Mouse (Mus musculus): ENCODE measurements around the gene Clec3b. TPM values are rescaled to one million over a fixed set of nuclear protein-coding genes. Genes with fewer than 3 reads are reported as not detected.

Clec3b gene
- total RNA-seq, 2 experiments from 2014 or later: 3.6 to 3.7 TPM

DNA sequence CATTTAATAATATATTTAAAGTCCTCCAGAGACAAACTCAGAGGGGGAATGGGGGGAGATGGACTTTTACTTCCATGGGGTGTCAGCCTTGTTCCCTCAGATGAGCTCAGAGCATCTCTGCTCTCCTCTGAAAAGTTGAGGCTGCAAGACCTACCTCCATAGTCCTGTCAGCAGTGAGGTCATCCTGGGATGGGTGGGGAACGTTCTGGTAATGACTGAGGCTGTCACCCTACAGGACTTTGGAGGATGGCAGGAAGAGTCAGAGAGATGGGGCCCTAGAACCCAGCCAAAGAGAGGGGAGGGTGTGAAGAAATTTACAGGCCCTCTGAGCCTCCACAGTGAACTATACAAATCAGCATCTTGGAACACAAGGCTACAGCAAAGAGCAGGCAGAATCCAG is 815 bp downstream of the Clec3b start:
- no peak for DNase-seq (ENCODE audit: low spot score in 2 of 2)
- intact Hi-C loops (cut with DNase I): no loop called here

DNA sequence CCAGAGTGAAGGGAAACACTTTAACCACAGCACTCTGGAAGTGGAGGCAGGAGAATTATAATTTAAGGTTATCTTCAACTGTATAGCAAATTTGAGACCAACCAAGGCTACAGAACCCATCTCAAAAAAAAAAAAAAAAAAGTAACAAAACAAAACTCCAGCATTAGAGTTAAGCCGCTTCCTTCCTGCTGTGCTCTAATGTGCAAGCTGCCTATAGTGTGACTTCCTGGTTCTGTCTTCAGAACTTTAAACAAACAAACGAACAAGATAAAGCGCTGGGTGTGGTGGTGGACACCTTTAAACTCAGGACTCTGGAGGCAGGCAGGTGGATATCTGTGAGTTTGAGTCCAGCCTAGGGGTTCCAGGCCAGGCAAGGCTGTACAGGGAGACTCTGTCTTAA is 1.3 kb downstream of the Clec3b start:
- DNase-seq (ENCODE audit: low spot score in 2 of 2): no peak
- intact Hi-C loops (cut with DNase I): no loop called here

GRCm38 (mm10) chr9:123153121-123153520 is 2.4 kb downstream of the Clec3b start:
- intact Hi-C loops (cut with DNase I): no loop called here
- DNase-seq (ENCODE audit: low spot score in 2 of 2): no peak

DNA sequence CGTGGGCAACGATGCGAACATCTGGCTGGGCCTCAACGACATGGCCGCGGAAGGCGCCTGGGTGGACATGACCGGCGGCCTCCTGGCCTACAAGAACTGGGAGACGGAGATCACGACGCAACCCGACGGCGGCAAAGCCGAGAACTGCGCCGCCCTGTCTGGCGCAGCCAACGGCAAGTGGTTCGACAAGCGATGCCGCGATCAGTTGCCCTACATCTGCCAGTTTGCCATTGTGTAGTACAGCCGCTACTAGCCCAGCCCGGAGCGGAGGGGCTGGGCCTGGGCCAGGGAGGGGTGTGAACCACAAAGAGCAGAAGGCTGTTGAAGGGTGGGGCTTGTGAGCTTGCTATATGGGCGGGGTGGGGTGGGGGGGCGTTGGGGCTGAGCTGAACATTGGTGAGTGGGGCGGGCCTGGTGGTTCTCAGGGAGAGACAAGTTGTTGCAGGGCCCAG is 6.2 kb downstream of the Clec3b start:
- DNase-seq (ENCODE audit: low spot score in 2 of 2): no peak
- intact Hi-C loops (cut with DNase I): loop anchor here (5.0 kb wide), 1 partner anchor 370 kb away; the partner anchor contains the start of gene Sacm1l

DNA sequence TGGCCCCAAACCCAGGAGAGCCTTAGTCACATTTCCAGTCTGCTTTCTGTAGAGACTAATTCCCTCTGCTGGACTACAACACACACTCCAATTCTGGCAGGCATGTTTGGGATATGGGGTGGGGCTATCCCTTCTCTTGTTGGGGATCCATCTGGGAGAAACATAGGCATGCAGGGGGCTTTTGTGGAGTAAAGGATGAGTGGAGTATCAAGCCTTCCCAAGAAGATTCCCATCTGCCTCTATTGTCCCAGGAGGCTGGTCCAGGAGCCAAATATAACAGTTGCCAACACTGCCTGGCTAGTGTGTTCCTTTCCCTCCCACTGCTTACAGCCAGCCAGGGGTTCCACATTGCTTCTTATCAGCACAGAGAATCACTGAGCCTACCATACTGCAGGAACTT is 7.0 kb downstream of the Clec3b start:
- intact Hi-C loops (cut with DNase I): loop anchor here (2.0 to 5.0 kb wide), 2 partner anchors 283 to 370 kb away; partner anchors contain the start of gene Sacm1l
- no peak for DNase-seq (ENCODE audit: low spot score in 2 of 2)

DNA sequence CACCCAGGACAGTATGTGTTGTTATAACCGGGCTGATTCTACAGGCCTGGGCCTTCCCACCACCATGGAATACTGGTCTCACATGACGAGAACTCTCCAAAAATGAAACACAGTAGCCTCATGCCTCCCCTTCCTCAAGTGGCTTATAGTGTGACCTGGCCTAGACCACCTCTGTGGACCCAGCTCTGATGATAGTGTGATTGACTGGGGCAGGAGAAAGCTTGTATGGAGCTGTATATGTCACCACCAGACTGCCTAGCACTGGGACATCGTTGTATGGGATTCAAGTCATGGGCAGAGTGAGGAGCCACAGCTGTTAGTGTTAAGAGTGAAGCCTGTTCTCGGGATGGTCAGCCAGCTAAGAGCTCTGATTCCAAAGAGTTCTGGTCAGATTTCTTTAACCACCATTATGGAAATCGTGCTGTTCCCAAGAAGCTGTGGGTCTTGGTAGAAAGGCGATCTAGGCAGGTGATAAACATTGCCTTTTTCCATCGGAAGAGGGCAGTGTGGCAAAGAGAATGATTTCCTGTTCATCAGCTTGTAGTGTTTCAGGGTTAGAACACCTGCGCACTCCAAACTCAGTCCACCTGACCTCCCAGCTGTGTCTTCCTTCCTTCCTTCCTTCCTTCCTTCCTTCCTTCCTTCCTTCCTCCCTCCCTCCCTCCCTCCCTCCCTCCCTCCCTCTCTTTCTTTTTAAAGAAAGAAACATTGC is 7.5 kb downstream of the Clec3b start:
- intact Hi-C loops (cut with DNase I): loop anchor here (2.0 to 5.0 kb wide), 2 partner anchors 283 to 369 kb away; partner anchors contain the start of gene Sacm1l

GRCm38 (mm10) chr9:123159330-123159729 is 8.6 kb downstream of the Clec3b start:
- intact Hi-C loops (cut with DNase I): loop anchor here (1.0 to 5.0 kb wide), 3 partner anchors 94 to 368 kb away; partner anchors contain the start of gene Sacm1l
- peak; percentile 71 to 89 for DNase-seq (ENCODE audit: low spot score in 2 of 2)

More for the DNA sequence above, 7.5 kb downstream of the Clec3b start:
- peak; percentile 38 to 58 for DNase-seq (ENCODE audit: low spot score in 2 of 2)

- DNase-seq (ENCODE audit: low spot score in 2 of 2): no peak
- intact Hi-C loops (cut with DNase I): loop anchor here (10.0 kb wide), 1 partner anchor 203 kb away; the partner anchor contains the start of gene Lars2
These were observed 11.0 kb downstream of the Clec3b start for GRCm38 (mm10) chr9:123161792-123162191.

- intact Hi-C loops (cut with DNase I): loop anchor here (10.0 kb wide), 1 partner anchor 202 kb away; the partner anchor contains the start of gene Lars2
- DNase-seq (ENCODE audit: low spot score in 2 of 2): no peak
These were observed 12.4 kb downstream of the Clec3b start for GRCm38 (mm10) chr9:123162985-123163694.

DNA sequence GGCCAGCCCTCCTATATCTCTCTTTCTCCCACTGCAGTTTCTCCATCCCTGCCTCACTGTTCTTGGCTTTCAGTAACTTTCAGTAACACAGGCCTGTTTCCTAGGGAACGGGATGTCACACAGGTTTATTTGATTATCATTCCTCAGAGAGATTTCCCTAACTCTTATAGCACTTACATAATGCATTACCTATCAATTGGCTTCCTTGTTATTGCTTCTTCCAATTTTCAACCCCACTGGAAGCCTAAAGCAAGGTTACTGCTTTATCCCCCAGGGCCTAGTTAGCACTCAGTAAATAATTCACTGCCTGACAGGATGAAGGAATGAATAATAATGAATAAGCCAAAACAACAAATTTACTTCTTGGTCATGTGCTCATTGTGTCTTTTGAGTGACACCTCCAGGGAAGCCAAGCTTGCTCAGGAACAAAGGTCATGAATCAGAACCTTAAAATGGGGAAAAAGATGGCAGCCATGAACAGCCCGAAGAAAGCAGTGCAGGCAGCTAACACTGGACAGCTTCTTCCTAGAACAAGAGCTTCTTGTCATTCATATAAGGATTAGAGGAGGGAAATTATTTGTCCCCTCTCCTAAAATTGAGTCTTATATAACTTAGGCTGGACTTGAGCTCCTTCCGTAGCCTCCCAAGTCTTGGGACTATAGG is 15.2 kb downstream of the Clec3b start:
- no peak for DNase-seq (ENCODE audit: low spot score in 2 of 2)
- intact Hi-C loops (cut with DNase I): loop anchor here (10.0 kb wide), 1 partner anchor 199 kb away; the partner anchor contains the start of gene Lars2

GRCm38 (mm10) chr9:123173760-123174159 is 23.0 kb downstream of the Clec3b start:
- DNase-seq (ENCODE audit: low spot score in 2 of 2): no peak

DNA sequence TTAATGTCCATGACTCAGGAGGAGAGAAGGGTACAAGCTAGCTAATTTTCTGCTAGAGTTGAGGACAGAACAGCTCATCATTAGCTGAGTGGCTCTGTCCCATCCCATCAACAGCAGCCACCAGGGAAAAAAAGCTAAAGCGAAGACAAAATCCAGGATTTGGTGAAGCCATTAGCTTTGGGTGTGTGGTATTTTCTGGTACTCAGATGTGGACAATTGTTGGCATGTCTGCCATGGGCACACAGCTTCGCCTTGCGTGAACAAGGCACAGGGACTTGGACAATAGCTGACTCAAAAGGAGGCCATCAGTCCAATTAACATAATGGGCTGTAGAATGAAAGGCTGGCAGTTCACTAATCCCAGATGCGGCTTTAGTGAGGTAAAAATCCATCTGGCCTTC is 23.6 kb downstream of the Clec3b start:
- no peak for DNase-seq (ENCODE audit: low spot score in 2 of 2)
- intact Hi-C loops (cut with DNase I): no loop called here

More at GRCm38 (mm10) chr9:123173760-123174159, 23.0 kb downstream of the Clec3b start:
- intact Hi-C loops (cut with DNase I): no loop called here

GRCm38 (mm10) chr9:123177380-123178048 is 26.8 kb downstream of the Clec3b start:
- intact Hi-C loops (cut with DNase I): no loop called here
- DNase-seq (ENCODE audit: low spot score in 2 of 2): no peak

DNA sequence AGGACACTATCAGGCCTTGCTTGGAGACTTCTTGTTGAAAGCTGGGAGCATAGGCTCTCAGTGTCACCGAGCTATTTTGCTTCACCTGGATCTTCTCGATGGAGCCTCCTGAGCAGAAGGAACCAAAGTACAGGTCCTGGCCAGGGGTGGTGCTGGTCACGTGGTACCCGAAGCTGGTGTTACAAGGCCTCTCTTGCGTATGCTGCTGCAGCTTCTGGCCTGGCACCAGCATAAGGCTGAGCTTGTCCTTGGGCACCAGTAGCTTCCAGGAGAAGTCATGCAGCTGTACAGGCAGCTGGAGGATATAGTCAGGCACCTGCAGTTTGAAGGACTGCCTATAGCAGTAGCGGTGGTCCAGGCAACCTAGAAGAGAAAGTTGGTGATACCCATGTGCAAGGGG is 29.3 kb downstream of the Clec3b start:
- DNase-seq (ENCODE audit: low spot score in 2 of 2): no peak
- intact Hi-C loops (cut with DNase I): no loop called here

- intact Hi-C loops (cut with DNase I): no loop called here
- no peak for DNase-seq (ENCODE audit: low spot score in 2 of 2)
These were observed 32.5 kb downstream of the Clec3b start for GRCm38 (mm10) chr9:123183226-123183625.

- intact Hi-C loops (cut with DNase I): no loop called here
- DNase-seq (ENCODE audit: low spot score in 2 of 2): no peak
These were observed 34.8 kb downstream of the Clec3b start for GRCm38 (mm10) chr9:123185546-123185945.

DNA sequence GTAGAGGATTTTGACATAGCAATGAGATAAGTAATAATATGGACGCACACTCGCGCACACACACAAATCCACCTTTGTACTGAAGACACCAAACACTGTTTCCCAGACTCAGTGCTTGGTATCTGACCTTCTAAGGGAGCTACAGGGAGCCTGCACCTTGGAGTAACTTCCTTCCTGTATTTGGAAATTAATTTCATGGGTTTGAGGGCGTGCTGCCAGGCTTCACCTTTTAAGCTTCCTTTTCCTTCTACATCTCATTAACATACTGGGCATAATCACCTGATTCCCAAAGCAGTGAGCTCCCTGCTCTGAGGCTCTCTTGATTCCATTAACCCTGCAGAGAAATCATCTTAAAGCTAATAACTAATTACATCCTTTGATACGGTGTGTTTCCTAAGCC is 35.4 kb downstream of the Clec3b start:
- intact Hi-C loops (cut with DNase I): no loop called here
- DNase-seq (ENCODE audit: low spot score in 2 of 2): no peak

GRCm38 (mm10) chr9:123187589-123187988 is 36.8 kb downstream of the Clec3b start:
- DNase-seq (ENCODE audit: low spot score in 2 of 2): no peak
- intact Hi-C loops (cut with DNase I): no loop called here

DNA sequence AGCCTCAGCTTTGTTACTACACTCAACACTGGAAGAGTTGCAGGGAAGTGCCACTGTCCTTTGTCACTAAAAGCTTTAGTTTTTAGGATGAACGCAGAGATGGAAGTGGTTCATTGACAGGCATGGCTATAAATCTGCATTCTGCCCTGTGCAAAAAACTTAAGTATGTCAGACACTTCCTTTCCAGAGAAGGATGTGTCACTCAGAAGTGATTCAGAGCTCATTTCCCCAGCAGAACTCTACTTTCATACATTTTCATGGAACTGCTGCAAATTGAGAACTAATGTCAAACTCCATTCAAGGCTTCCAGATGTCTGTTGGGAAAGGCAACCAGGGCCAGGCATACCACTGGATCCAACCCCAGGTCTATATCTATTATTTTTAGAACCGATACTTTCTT is 37.5 kb downstream of the Clec3b start:
- DNase-seq (ENCODE audit: low spot score in 2 of 2): no peak
- intact Hi-C loops (cut with DNase I): no loop called here

Data from left cerebral cortex, postnatal 25 days (tissue).